Mouse (Mus musculus): Measurements from ENCODE around the gene Cracr2b. TPM values are rescaled to one million over a fixed set of nuclear protein-coding genes. Genes with fewer than 3 reads are reported as not detected.

Cracr2b gene
- polyA plus RNA-seq (2014; fragmentation: Illumina TruSeq; extraction: RNeasy Lipid Tissue Mini Kit (QIAGEN cat#74804); ENCODE audit: low read depth, low replicate concordance), result not detected

DNA sequence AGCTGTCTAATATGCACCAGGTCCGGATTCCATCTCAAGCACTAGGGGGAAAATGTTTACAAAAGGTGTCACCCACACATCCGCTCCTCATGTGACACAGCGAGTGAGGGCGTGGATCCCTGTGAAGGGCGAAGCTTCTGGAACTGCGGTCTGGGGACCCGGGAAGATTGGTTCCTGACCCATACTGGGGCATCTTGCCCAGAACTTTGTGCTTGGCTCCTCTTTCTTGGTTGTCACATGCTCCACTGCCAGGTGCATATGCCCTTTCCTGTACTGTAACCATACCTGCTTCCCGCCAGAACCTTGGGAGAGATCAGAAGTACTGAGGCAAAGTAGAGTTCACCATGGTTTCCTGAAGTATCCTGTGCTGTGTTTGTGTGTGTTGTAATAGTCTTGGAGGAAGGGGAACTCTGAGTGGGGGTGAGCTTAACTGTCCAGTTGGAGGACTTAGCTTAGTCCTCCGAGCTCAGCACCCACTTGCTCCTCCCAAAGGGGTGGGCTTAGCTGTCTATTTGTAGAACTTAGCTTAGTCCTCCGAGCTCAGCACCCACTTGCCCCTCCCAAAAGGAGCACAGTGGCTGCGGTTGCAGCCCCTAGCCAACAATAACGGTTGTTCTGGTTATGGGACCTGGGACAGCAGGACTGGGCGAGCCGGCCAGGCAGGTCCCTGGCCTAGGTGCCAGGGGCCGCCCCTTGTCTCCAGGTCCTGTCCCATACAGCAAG, at the start of gene Cracr2b:
Cracr2b (plus strand) TSS at position 704 of the 723 bp plus-strand sequence.

GRCm38 (mm10) chr7:141413809-141414584, 46.9 kb upstream of the Cracr2b start, which contains the start of gene Gatd1:
TSS of gene Gatd1 (minus strand) at chr7:141414136.

GRCm38 (mm10) chr7:141429310-141429709, 31.6 kb upstream of the Cracr2b start, which contains the start of gene Cend1:
TSS of gene Cend1 (minus strand) at chr7:141429491.

DNA sequence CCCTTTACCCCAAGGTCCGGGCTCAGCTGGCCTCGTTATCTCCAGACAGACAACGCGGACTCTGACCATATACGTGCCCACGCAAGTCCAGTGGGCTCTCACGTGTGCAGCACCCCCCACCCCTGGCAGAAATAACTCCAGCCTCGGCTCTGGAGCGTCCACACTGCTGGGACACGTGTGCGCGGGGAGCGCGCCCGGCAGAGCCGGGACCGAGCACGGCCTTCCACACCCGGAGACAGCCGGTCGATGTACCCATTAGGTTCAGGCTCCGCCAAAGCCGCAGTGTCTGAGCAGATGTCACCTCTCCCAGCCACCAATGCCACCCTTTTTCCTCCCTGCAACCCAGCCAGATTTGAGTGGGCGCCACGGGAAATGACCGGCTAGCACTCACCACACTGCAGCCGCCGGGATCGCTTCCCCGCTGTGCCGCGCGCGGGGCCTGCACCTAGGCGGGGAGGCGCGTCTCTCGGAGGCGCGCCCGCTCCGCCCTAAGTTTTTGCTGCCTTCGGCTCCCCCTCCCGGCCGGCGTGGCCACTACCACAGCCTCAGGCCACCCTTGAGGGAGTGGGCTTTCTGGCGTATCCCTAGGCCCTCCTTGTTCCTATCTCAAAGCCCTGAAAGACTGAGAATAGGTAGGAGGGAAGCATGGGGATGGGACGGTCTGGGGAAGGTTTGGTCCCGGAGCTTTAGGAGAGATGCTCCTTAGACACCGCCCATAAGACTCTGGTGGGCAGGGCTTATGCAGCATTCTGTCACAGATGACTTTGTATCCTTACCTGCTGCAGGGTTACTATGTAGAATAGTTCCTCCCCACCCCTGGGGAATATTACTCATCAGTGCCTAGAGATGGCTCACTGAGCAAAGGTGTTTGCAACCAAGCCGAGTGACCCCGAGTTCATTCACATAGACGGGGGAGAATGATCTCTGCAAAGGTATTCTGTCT, 23.4 kb upstream of the Cracr2b start, which contains the start of gene Slc25a22:
Slc25a22 (minus strand) TSS at position 715 of the 943 bp plus-strand sequence.

DNA sequence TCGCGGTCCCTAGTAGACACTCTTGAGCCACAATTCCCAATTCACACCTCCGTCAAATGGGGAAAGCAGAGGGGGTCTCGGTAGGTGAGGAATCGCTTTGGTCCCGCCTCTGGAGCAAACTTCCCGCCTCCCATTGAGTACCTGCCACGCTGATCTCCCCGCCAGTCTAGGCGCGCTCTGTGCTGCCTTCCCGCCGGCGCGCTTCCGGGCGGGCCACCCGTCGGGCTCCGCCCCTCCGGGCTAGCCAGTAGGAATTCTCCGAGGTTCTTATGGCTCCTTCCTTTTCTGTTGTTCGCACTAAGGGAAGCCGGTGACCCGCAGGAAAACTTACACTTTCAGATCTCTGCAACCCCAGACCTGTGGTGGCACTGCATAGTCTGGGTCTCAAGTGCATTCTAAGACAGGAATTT, 17.1 kb upstream of the Cracr2b start, which contains the start of gene Pidd1:
Pidd1 (minus strand) TSS at position 198 of the 410 bp plus-strand sequence.

GRCm38 (mm10) chr7:141447110-141447991, 13.5 kb upstream of the Cracr2b start, which contains the start of gene Rplp2:
TSS of gene Rplp2 (plus strand) at chr7:141447370.

DNA sequence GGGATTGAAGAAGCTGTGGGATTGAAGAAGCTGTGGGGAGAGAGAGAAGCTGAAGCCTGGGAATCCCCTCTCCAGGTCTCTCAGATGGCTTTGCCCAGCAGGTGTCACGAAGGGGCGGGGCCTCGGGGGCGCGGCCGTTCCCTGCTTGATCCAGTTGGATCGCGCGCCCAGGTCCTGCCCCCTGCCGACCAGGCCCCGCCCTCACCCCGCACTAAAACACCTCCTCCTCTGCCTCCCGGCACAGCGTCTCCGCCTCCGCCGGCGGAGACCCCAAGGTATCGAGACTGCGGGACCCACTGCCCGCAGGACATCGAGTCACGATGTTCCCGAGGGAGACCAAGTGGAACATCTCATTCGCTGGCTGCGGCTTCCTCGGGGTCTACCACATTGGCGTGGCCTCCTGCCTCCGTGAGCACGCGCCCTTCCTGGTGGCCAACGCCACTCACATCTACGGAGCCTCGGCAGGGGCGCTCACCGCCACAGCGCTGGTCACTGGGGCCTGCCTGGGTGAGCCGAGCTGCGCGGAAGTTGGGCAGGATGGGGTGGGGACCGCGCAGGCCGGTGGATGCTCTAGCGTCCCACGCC, 5.8 kb upstream of the Cracr2b start, which contains the start of gene Pnpla2:
Pnpla2 (plus strand) TSS at position 232 of the 585 bp plus-strand sequence.

GRCm38 (mm10) chr7:141467230-141468030, 6.5 kb downstream of the Cracr2b start, which contains the start of gene Cd151:
TSS of gene Cd151 (plus strand) at chr7:141467392.

GRCm38 (mm10) chr7:141475011-141475804, 14.3 kb downstream of the Cracr2b start, which contains the start of the genes Polr2l and Tspan4:
TSS of gene Polr2l (minus strand) at chr7:141475132.
TSS of gene Tspan4 (plus strand) at chr7:141475240.

Other genes starting within 250 kb of the Cracr2b start
- gene Lmntd2, start 247.0 kb upstream of the Cracr2b start, polyA plus RNA-seq (2014; fragmentation: Illumina TruSeq; extraction: RNeasy Lipid Tissue Mini Kit (QIAGEN cat#74804); ENCODE audit: low read depth, low replicate concordance), result 0.37 TPM
- gene Rassf7, start 245.2 kb upstream of the Cracr2b start, polyA plus RNA-seq (2014; fragmentation: Illumina TruSeq; extraction: RNeasy Lipid Tissue Mini Kit (QIAGEN cat#74804); ENCODE audit: low read depth, low replicate concordance), result 3.6 TPM
- gene Phrf1, start 232.3 kb upstream of the Cracr2b start, polyA plus RNA-seq (2014; fragmentation: Illumina TruSeq; extraction: RNeasy Lipid Tissue Mini Kit (QIAGEN cat#74804); ENCODE audit: low read depth, low replicate concordance), result 6.0 TPM
- gene Irf7, start 194.6 kb upstream of the Cracr2b start, polyA plus RNA-seq (2014; fragmentation: Illumina TruSeq; extraction: RNeasy Lipid Tissue Mini Kit (QIAGEN cat#74804); ENCODE audit: low read depth, low replicate concordance), result 32.2 TPM
- gene Cdhr5, start 184.3 kb upstream of the Cracr2b start, polyA plus RNA-seq (2014; fragmentation: Illumina TruSeq; extraction: RNeasy Lipid Tissue Mini Kit (QIAGEN cat#74804); ENCODE audit: low read depth, low replicate concordance), result 14.3 TPM
- not detected for gene Sct, start 182.0 kb upstream of the Cracr2b start, polyA plus RNA-seq (2014; fragmentation: Illumina TruSeq; extraction: RNeasy Lipid Tissue Mini Kit (QIAGEN cat#74804); ENCODE audit: low read depth, low replicate concordance)
- gene Drd4, start 169.1 kb upstream of the Cracr2b start, polyA plus RNA-seq (2014; fragmentation: Illumina TruSeq; extraction: RNeasy Lipid Tissue Mini Kit (QIAGEN cat#74804); ENCODE audit: low read depth, low replicate concordance), result not detected
- 1.4 TPM for gene Deaf1, start 133.4 kb upstream of the Cracr2b start, polyA plus RNA-seq (2014; fragmentation: Illumina TruSeq; extraction: RNeasy Lipid Tissue Mini Kit (QIAGEN cat#74804); ENCODE audit: low read depth, low replicate concordance)
- gene Tmem80, start 133.4 kb upstream of the Cracr2b start, polyA plus RNA-seq (2014; fragmentation: Illumina TruSeq; extraction: RNeasy Lipid Tissue Mini Kit (QIAGEN cat#74804); ENCODE audit: low read depth, low replicate concordance), result 10.1 TPM
- 9.6 TPM for gene Eps8l2, start 122.2 kb upstream of the Cracr2b start, polyA plus RNA-seq (2014; fragmentation: Illumina TruSeq; extraction: RNeasy Lipid Tissue Mini Kit (QIAGEN cat#74804); ENCODE audit: low read depth, low replicate concordance)
- 13.5 TPM for gene Taldo1, start 68.9 kb upstream of the Cracr2b start, polyA plus RNA-seq (2014; fragmentation: Illumina TruSeq; extraction: RNeasy Lipid Tissue Mini Kit (QIAGEN cat#74804); ENCODE audit: low read depth, low replicate concordance)
- 6.2 TPM for gene Gatd1, start 47.0 kb upstream of the Cracr2b start, polyA plus RNA-seq (2014; fragmentation: Illumina TruSeq; extraction: RNeasy Lipid Tissue Mini Kit (QIAGEN cat#74804); ENCODE audit: low read depth, low replicate concordance)
- not detected for gene Cend1, start 31.6 kb upstream of the Cracr2b start, polyA plus RNA-seq (2014; fragmentation: Illumina TruSeq; extraction: RNeasy Lipid Tissue Mini Kit (QIAGEN cat#74804); ENCODE audit: low read depth, low replicate concordance)
- gene Slc25a22, start 23.2 kb upstream of the Cracr2b start, polyA plus RNA-seq (2014; fragmentation: Illumina TruSeq; extraction: RNeasy Lipid Tissue Mini Kit (QIAGEN cat#74804); ENCODE audit: low read depth, low replicate concordance), result 9.5 TPM
- gene Pidd1, start 17.1 kb upstream of the Cracr2b start, polyA plus RNA-seq (2014; fragmentation: Illumina TruSeq; extraction: RNeasy Lipid Tissue Mini Kit (QIAGEN cat#74804); ENCODE audit: low read depth, low replicate concordance), result 0.11 TPM
- 11.4 TPM for gene Rplp2, start 13.7 kb upstream of the Cracr2b start, polyA plus RNA-seq (2014; fragmentation: Illumina TruSeq; extraction: RNeasy Lipid Tissue Mini Kit (QIAGEN cat#74804); ENCODE audit: low read depth, low replicate concordance)
- 6.6 TPM for gene Pnpla2, start 5.9 kb upstream of the Cracr2b start, polyA plus RNA-seq (2014; fragmentation: Illumina TruSeq; extraction: RNeasy Lipid Tissue Mini Kit (QIAGEN cat#74804); ENCODE audit: low read depth, low replicate concordance)
- gene Cd151, start 6.3 kb downstream of the Cracr2b start, polyA plus RNA-seq (2014; fragmentation: Illumina TruSeq; extraction: RNeasy Lipid Tissue Mini Kit (QIAGEN cat#74804); ENCODE audit: low read depth, low replicate concordance), result 10.0 TPM
- gene Polr2l, start 14.0 kb downstream of the Cracr2b start, polyA plus RNA-seq (2014; fragmentation: Illumina TruSeq; extraction: RNeasy Lipid Tissue Mini Kit (QIAGEN cat#74804); ENCODE audit: low read depth, low replicate concordance), result 2.3 TPM
- gene Tspan4, start 14.1 kb downstream of the Cracr2b start, polyA plus RNA-seq (2014; fragmentation: Illumina TruSeq; extraction: RNeasy Lipid Tissue Mini Kit (QIAGEN cat#74804); ENCODE audit: low read depth, low replicate concordance), result 5.4 TPM
- gene Chid1, start 78.8 kb downstream of the Cracr2b start, polyA plus RNA-seq (2014; fragmentation: Illumina TruSeq; extraction: RNeasy Lipid Tissue Mini Kit (QIAGEN cat#74804); ENCODE audit: low read depth, low replicate concordance), result 8.9 TPM
- 40.8 TPM for gene Ap2a2, start 101.1 kb downstream of the Cracr2b start, polyA plus RNA-seq (2014; fragmentation: Illumina TruSeq; extraction: RNeasy Lipid Tissue Mini Kit (QIAGEN cat#74804); ENCODE audit: low read depth, low replicate concordance)
- gene Muc6, start 194.2 kb downstream of the Cracr2b start, polyA plus RNA-seq (2014; fragmentation: Illumina TruSeq; extraction: RNeasy Lipid Tissue Mini Kit (QIAGEN cat#74804); ENCODE audit: low read depth, low replicate concordance), result not detected
- gene Muc2, start 229.2 kb downstream of the Cracr2b start, polyA plus RNA-seq (2014; fragmentation: Illumina TruSeq; extraction: RNeasy Lipid Tissue Mini Kit (QIAGEN cat#74804); ENCODE audit: low read depth, low replicate concordance), result not detected

Data from liver, adult 10 weeks (tissue).